Mouse (Mus musculus) stomach, postnatal 0 days (tissue): ENCODE measurements around the gene Chmp4b. TPM values are rescaled to one million over a fixed set of nuclear protein-coding genes. Genes with fewer than 3 reads are reported as not detected.

ENCODE experiments used
- ATAC-seq: fragments of 200-750 bp; cut with Nextera tagmentation; 2 replicates; pipeline ENCODE4 v1.8.0; 2017; ENCODE audit not compliant: low FRiP score, low TSS enrichment
- DNase-seq: peaks from one replicate; pipeline ENCODE4 v3.0.0-alpha.2; 2016; ENCODE audit warnings: low spot score
- H3K27ac ChIP-seq: fragments of 300-500 bp; sonication (generic); replicated peaks from 2 replicates; pipeline ENCODE4 v1.5.1; 2014; ENCODE audit warnings: mild to moderate bottlenecking, control low read depth
- H3K27me3 ChIP-seq: fragments of 300-500 bp; sonication (generic); 2 replicates; pipeline ENCODE4 v1.6.1; 2014; ENCODE audit warnings: low read length; ENCODE audit not compliant: control insufficient read depth, insufficient read depth
- H3K36me3 ChIP-seq: fragments of 300-500 bp; sonication (generic); 2 replicates; pipeline ENCODE4 v1.6.1; 2014; ENCODE audit warnings: low read length, mixed read lengths; ENCODE audit not compliant: control insufficient read depth, insufficient read depth
- H3K4me1 ChIP-seq: fragments of 300-500 bp; sonication (generic); replicated peaks from 2 replicates; pipeline ENCODE4 v1.6.1; 2014; ENCODE audit warnings: antibody characterized with exemption; ENCODE audit not compliant: control insufficient read depth, insufficient read depth
- H3K4me2 ChIP-seq: fragments of 300-500 bp; sonication (generic); replicated peaks from 2 replicates; pipeline ENCODE4 v1.6.1; 2014; ENCODE audit warnings: low read depth, mild to moderate bottlenecking, control low read depth, moderate library complexity
- H3K4me3 ChIP-seq: fragments of 300-500 bp; sonication (generic); 2 replicates; pipeline ENCODE4 v1.5.1; 2014; ENCODE audit warnings: low read depth, low read length, control low read depth
- H3K9ac ChIP-seq: fragments of 300-500 bp; sonication (generic); 2 replicates; pipeline ENCODE4 v1.6.1; 2014; ENCODE audit warnings: mild to moderate bottlenecking, low read length, control low read depth, mixed read lengths
- H3K9me3 ChIP-seq: fragments of 300-500 bp; sonication (generic); 2 replicates; pipeline ENCODE4 v1.6.1; 2016; ENCODE audit warnings: low read length; ENCODE audit not compliant: control insufficient read depth
- CTCF ChIP-seq: IDR thresholded peaks from 2 replicates; pipeline ENCODE4 v1.5.1; 2016; ENCODE audit warnings: antibody characterized with exemption, low read depth, mild to moderate bottlenecking, moderate library complexity
- EP300 ChIP-seq: optimal IDR thresholded peaks from 2 replicates; pipeline ENCODE3; 2016; ENCODE audit warnings: antibody characterized with exemption
- WGBS: fragments of 180-500 bp; shearing (Covaris S2); extraction: QIAGEN DNeasy Blood & Tissue Kit; methylation state at CpG from one replicate; pipeline ENCODE4 v1.1.7; 2014; 5-methylcytosine and 5-hydroxymethylcytosine counted together
- polyA plus RNA-seq: library from polyadenylated mRNA; unstranded; fragments of >200 nt; fragmentation: Nextera tagmentation; extraction: Ambion mirVana; gene quantifications from 2 replicates; pipeline ENCODE4 v1.2.1, GENCODE M21; 2015

The Chmp4b gene
- polyA plus RNA-seq, 1 experiment from 2014 or later = 42.7 TPM

DNA sequence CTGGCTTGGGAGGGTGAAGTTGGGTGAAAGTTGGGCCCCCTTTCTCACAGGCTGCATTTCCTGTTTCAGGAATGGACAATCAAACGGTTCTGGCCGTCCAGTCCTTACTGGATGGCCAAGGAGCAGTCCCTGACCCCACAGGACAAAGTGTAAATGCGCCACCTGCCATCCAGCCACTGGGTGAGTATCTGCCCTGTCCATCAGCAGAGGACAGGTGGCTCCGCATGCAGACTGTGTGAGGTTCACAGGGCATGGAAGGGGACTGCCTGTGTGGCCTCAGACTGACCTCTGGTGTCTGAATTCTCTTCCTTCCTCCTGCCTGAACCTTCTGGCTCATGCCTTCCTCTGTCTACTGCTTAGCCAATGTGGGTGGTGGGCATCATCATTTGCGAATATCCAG lies 29.8 kb upstream of the Chmp4b start:
- WGBS = 56% methylated on average over 5 of the region's 5 CpGs
- 0 out of 2 replicates have a peak, but pooled peaks have one; percentile 6 for ATAC-seq

DNA sequence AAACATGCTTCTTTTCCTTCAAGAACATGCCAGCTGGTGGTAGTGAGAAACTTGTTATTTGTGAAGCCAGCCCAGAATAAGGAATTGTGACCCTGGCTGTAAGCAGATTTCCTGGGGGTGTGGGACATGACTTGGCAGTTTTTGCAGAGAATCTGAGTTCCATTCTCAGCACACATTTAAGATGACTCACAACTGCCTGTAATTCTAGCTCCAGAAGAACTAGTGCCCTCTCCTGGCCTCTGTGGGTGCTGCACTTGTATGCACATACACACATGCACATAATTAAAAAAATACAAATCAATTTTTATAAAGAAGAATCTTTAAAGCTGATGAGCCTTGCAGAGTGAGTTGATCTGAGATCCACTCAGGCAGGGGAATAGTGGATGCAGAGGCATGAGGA lies 27.4 kb upstream of the Chmp4b start:
- TF ChIP-seq EP300 = no peak
- peak; percentile 30; the same call in 1 of the 2 replicates for TF ChIP-seq CTCF
- Histone ChIP-seq H3K4me2 (no peak overlapping the region), H3K9me3 (no peaks in the 10 kb centered on the region), H3K27ac (no peak overlapping the region), H3K9ac (no peak overlapping the region), H3K27me3 (no peaks in the 10 kb centered on the region), H3K4me1 (no peaks in the 10 kb centered on the region), H3K4me3 (no peak overlapping the region), H3K36me3 (no peaks in the 10 kb centered on the region)
- ATAC-seq (no peak), DNase-seq (no peak)

More for the DNA sequence above, 29.8 kb upstream of the Chmp4b start:
- H3K4me2 ChIP-seq = no peak overlapping the region
- no peak overlapping the region for H3K27ac ChIP-seq
- no peak overlapping the region for H3K9ac ChIP-seq
- no peak overlapping the region for H3K4me3 ChIP-seq
- H3K27me3 ChIP-seq = no peaks in the 10 kb centered on the region
- TF ChIP-seq EP300 (no peak), CTCF (no peak)
- no peaks in the 10 kb centered on the region for H3K9me3 ChIP-seq
- H3K4me1 ChIP-seq = no peaks in the 10 kb centered on the region
- no peaks in the 10 kb centered on the region for H3K36me3 ChIP-seq
- no peak for DNase-seq

- DNase-seq (no peak), ATAC-seq (no peak)
- no peaks in the 10 kb centered on the region for H3K27me3 ChIP-seq
- no peak overlapping the region for H3K4me3 ChIP-seq
- TF ChIP-seq CTCF (no peak), EP300 (no peak)
- H3K9me3 ChIP-seq = no peaks in the 10 kb centered on the region
- H3K36me3 ChIP-seq = no peaks in the 10 kb centered on the region; the same call in 1 of the 2 replicates
- H3K27ac ChIP-seq = no peak overlapping the region
- no peak overlapping the region for H3K4me2 ChIP-seq
- no peak overlapping the region for H3K9ac ChIP-seq
- no peaks in the 10 kb centered on the region for H3K4me1 ChIP-seq
- 82% methylated on average over 5 of the region's 5 CpGs for WGBS
Measured at GRCm38 (mm10) chr2:154630531-154630930, 21.0 kb upstream of the Chmp4b start.

DNA sequence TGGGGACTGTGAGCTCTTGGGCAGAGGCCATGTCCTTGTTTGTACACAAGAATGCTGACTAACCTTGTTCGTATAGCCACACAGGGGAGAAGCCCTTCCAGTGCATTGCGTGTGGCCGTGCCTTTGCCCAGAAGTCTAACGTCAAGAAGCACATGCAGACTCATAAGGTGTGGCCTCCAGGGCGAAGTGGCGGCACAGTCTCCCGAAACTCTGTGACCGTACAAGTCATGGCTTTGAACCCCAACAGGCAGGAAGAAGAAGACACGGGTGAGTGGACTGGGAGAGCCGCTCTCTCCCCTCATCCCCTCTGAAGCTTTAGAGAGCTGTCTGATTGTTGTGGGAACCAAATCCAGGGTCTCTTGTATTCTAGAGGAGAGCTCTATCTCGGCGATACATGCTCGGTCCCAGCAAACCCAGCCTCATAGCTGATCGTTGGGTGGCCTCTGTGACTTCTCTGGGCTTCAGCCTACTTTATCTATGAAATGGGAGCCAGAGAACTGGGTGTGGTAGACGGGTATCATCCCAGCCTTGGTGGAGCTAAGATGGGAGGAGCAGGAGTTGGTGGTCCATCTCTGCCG lies 19.2 kb upstream of the Chmp4b start:
- WGBS = 89% methylated on average over 16 of the region's 16 CpGs
- no peak overlapping the region for H3K27ac ChIP-seq

DNA sequence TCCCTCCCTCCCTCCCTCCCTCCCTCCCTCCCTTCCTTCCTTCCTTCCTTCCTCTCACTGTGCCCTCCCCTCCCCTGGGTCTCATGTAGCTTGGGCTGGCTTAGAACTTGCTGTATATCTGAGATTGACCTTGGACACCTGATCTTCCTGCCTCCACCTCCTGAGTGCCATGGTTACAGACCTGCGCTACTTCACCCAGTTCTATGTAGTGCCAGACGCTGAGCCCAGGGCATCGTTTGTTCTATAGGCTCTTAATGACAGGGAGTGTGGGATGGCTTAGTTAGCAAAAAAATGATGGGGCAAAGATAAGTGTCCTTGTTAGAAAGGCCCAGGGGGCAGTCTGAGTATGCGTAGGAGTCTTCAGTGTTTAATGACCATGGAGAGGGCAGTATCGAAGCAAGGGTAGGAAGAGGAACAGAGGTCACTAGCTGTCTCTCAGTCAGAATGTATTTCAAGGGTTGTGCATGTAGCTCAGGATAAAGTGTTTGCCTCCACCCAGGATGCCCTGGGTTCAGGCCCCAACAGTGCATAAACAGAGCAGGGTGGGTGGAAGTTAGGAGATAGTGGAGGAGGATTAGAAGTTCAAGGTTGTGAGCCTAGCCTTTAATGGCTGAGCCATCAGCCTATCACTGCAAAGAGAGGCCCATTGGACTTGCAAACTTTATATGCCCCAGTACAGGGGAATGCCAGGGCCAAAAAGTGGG lies 18.3 kb upstream of the Chmp4b start:
- H3K4me3 ChIP-seq = no peak overlapping the region
- peaks cover 3% of the 10 kb centered on the region for H3K36me3 ChIP-seq
- no peak for TF ChIP-seq EP300
- H3K4me2 ChIP-seq = no peak overlapping the region
- H3K4me1 ChIP-seq = no peaks in the 10 kb centered on the region
- no peaks in the 10 kb centered on the region for H3K27me3 ChIP-seq
- WGBS = 90% methylated on average over 5 of the region's 5 CpGs
- no peak overlapping the region for H3K27ac ChIP-seq
- H3K9ac ChIP-seq = no peak overlapping the region
- no peak for DNase-seq
- H3K9me3 ChIP-seq = no peaks in the 10 kb centered on the region
- no peak for ATAC-seq

More for the DNA sequence above, 19.2 kb upstream of the Chmp4b start:
- H3K4me1 ChIP-seq = no peaks in the 10 kb centered on the region
- H3K4me3 ChIP-seq = no peak overlapping the region
- no peaks in the 10 kb centered on the region; the same call in 1 of the 2 replicates for H3K36me3 ChIP-seq
- no peak overlapping the region for H3K9ac ChIP-seq
- no peak overlapping the region for H3K4me2 ChIP-seq
- H3K27me3 ChIP-seq = no peaks in the 10 kb centered on the region
- TF ChIP-seq EP300 (no peak), CTCF (no peak)
- H3K9me3 ChIP-seq = no peaks in the 10 kb centered on the region
- DNase-seq (no peak), ATAC-seq (no peak)

GRCm38 (mm10) chr2:154633876-154634644 lies 17.4 kb upstream of the Chmp4b start:
- Histone ChIP-seq H3K9me3 (no peaks in the 10 kb centered on the region), H3K4me1 (no peaks in the 10 kb centered on the region), H3K27ac (no peak overlapping the region), H3K27me3 (no peaks in the 10 kb centered on the region), H3K4me3 (no peak overlapping the region), H3K36me3 (peaks cover 4% of the 10 kb centered on the region), H3K9ac (no peak overlapping the region), H3K4me2 (no peak overlapping the region)
- WGBS = 88% methylated on average over 9 of the region's 9 CpGs
- no peak for DNase-seq
- ATAC-seq = no peak
- TF ChIP-seq EP300 (no peak), CTCF (no peak)
